Mouse (Mus musculus) cerebellum, adult (tissue): ENCODE data around the gene 5730596B20Rik.

Experiments used
- ATAC-seq: cut with Nextera tagmentation; 2 replicates; pipeline ENCODE4 v1.9.2; 2017; ENCODE audit warnings: mild to moderate bottlenecking, moderate library complexity, mixed read lengths; ENCODE audit not compliant: insufficient number of reproducible peaks, low FRiP score, low TSS enrichment

Gene 5730596B20Rik

GRCm38 (mm10) chr6:52177061-52177735 lies at the start of gene 5730596B20Rik:
Gene 5730596B20Rik, plus strand, starts transcription at chr6:52177498.
- ATAC-seq = no peak

- no peak for ATAC-seq
These were observed 39.3 kb upstream of the 5730596B20Rik start for GRCm38 (mm10) chr6:52137841-52138535.

- no peak for ATAC-seq
These were observed 38.7 kb upstream of the 5730596B20Rik start for GRCm38 (mm10) chr6:52138576-52138975.

- ATAC-seq = no peak
These were observed 38.2 kb upstream of the 5730596B20Rik start for GRCm38 (mm10) chr6:52139115-52139514.

- ATAC-seq = no peak
These were observed 26.8 kb upstream of the 5730596B20Rik start for GRCm38 (mm10) chr6:52150401-52150966.

- ATAC-seq = no peak
These were observed 25.7 kb upstream of the 5730596B20Rik start for GRCm38 (mm10) chr6:52151571-52151970.

GRCm38 (mm10) chr6:52152226-52153193 lies 24.8 kb upstream of the 5730596B20Rik start:
- ATAC-seq = no peak

- ATAC-seq = no peak
These were observed 24.0 kb upstream of the 5730596B20Rik start for GRCm38 (mm10) chr6:52153270-52153669.

GRCm38 (mm10) chr6:52154044-52154443 lies 23.3 kb upstream of the 5730596B20Rik start:
- no peak for ATAC-seq

- ATAC-seq = no peak
These were observed 21.8 kb upstream of the 5730596B20Rik start for GRCm38 (mm10) chr6:52155471-52155870.

- no peak for ATAC-seq
These were observed 20.6 kb upstream of the 5730596B20Rik start for GRCm38 (mm10) chr6:52156551-52157200.

GRCm38 (mm10) chr6:52157466-52158275 lies 19.6 kb upstream of the 5730596B20Rik start:
- ATAC-seq = no peak

GRCm38 (mm10) chr6:52158276-52159051 lies 18.8 kb upstream of the 5730596B20Rik start, which contains the start of gene Hoxa1:
Gene Hoxa1, minus strand, starts transcription at chr6:52158317.
- no peak for ATAC-seq

GRCm38 (mm10) chr6:52159164-52159761 lies 18.0 kb upstream of the 5730596B20Rik start:
- ATAC-seq = no peak

- no peak for ATAC-seq
These were observed 17.3 kb upstream of the 5730596B20Rik start for GRCm38 (mm10) chr6:52159979-52160378.

- ATAC-seq = no peak
These were observed 16.6 kb upstream of the 5730596B20Rik start for GRCm38 (mm10) chr6:52160511-52161335.
